Mouse (Mus musculus) MEL-GATA-1-ER (cell line): ENCODE results near the gene Ctsw.
"Not testable (repeated sequence)": the region's sequence is repeated elsewhere in the genome, so short reads cannot be mapped to it uniquely, and the experiment has no call there.

ENCODE experiments used
- DNase-seq: peaks from one replicate; pipeline ENCODE4 v3.0.0-alpha.2; 2012; ENCODE audit warnings: low read depth; ENCODE audit errors: extremely low read depth

Ctsw gene

GRCm38 (mm10) chr19:5468374-5468773 is at the start of gene Ctsw:
Gene Ctsw (minus strand): TSS chr19:5468507.
- no peak for DNase-seq

- no peak for DNase-seq
Observed at GRCm38 (mm10) chr19:5516906-5517505, 48.7 kb upstream of the Ctsw start.

GRCm38 (mm10) chr19:5515840-5516777 is 47.8 kb upstream of the Ctsw start:
- no peak for DNase-seq

GRCm38 (mm10) chr19:5513005-5513349 is 44.7 kb upstream of the Ctsw start:
- DNase-seq = no peak

GRCm38 (mm10) chr19:5512091-5513004 is 44.0 kb upstream of the Ctsw start:
- DNase-seq = peak; percentile 95

- peak; percentile 51 for DNase-seq
Observed at GRCm38 (mm10) chr19:5511074-5511632, 42.8 kb upstream of the Ctsw start.

GRCm38 (mm10) chr19:5510031-5511026 is 42.0 kb upstream of the Ctsw start, which contains the start of gene Snx32:
Gene Snx32 (minus strand): TSS chr19:5510538.
- peak; percentile 100 for DNase-seq

GRCm38 (mm10) chr19:5503687-5504086 is 35.4 kb upstream of the Ctsw start, which contains the start of gene 1700020D05Rik:
Gene 1700020D05Rik (minus strand): TSS chr19:5503787.
- no peak for DNase-seq

- DNase-seq = no peak
Observed at GRCm38 (mm10) chr19:5500330-5500875, 32.1 kb upstream of the Ctsw start.

GRCm38 (mm10) chr19:5496052-5496370 is 27.7 kb upstream of the Ctsw start:
- DNase-seq = no peak

- no peak for DNase-seq
Observed at GRCm38 (mm10) chr19:5495353-5496051, 27.2 kb upstream of the Ctsw start.

GRCm38 (mm10) chr19:5494314-5494713 is 26.0 kb upstream of the Ctsw start:
- DNase-seq = no peak

GRCm38 (mm10) chr19:5493301-5493721 is 25.0 kb upstream of the Ctsw start:
- DNase-seq = not testable (repeated sequence)

- no peak for DNase-seq
Observed at GRCm38 (mm10) chr19:5492641-5493040, 24.3 kb upstream of the Ctsw start.

- peak; percentile 87 for DNase-seq
Observed at GRCm38 (mm10) chr19:5490898-5491708, 22.8 kb upstream of the Ctsw start.

- DNase-seq = peak; percentile 95
Observed at GRCm38 (mm10) chr19:5490313-5490897, 22.1 kb upstream of the Ctsw start, which contains the start of gene Cfl1. Gene Cfl1 (plus strand): TSS chr19:5490455.

GRCm38 (mm10) chr19:5489721-5490120 is 21.4 kb upstream of the Ctsw start:
- DNase-seq = not testable (repeated sequence)
